12 mouse cellular contexts compared by ENCODE assay signal in genomic region chr11:74524050-74524965, GRCm38 (mm10).
DNase-seq lines count a peak whose midpoint lies in the region; ATAC-seq and TF ChIP-seq lines count a peak whose summit lies in the region.
"Had no signal": no experiment of that assay in that cellular context is flagged by ENCODE, and none has a peak within 500 bp of the region (broad histone marks: within the 10 kb centered on the region; RNA-seq: fewer than 3 reads in every experiment).

No protein-coding gene starts in this region.

- H3K36me3 ChIP-seq in heart, embryonic 10.5 days: no peaks in the 10 kb centered on the region
- peaks cover 0 to 10% of the 10 kb centered on the region in 2 experiments for H3K36me3 ChIP-seq in CH12.LX (replicated peaks in 1 of 2; ENCODE audit: control insufficient read depth in 1 of 2, insufficient read depth in 1 of 2, low read length in 1 of 2)
- H3K36me3 ChIP-seq in intestine, postnatal 0 days (ENCODE audit: control insufficient read depth, insufficient read depth): no peaks in the 10 kb centered on the region
- no peaks in the 10 kb centered on the region for H3K36me3 ChIP-seq in limb, embryonic 13.5 days
- H3K36me3 ChIP-seq: forebrain, embryonic 10.5 days; liver, embryonic 13.5 days had no signal

- WGBS in heart, embryonic 10.5 days: 41% methylated on average over 9 of the region's 9 CpGs
- WGBS in intestine, postnatal 0 days: 61% methylated on average over 9 of the region's 9 CpGs
- 49% methylated on average over 9 of the region's 9 CpGs for WGBS in limb, embryonic 13.5 days

- intact Hi-C loops in heart, postnatal 25 days (cut with DNase I): loop anchor here (5.0 kb wide), 1 partner anchor 57 kb away; no protein-coding TSS in a partner anchor

- H3K9ac ChIP-seq in CH12.LX (ENCODE audit: insufficient read depth, low read depth): peak overlapping the region; percentile 97
- H3K9ac ChIP-seq in intestine, postnatal 0 days (ENCODE audit: low read depth, low read length): no peak overlapping the region
- no peak overlapping the region for H3K9ac ChIP-seq in limb, embryonic 13.5 days
- H3K9ac ChIP-seq: liver, embryonic 13.5 days had no signal

- peak overlapping the region; percentile 83 for H3K4me2 ChIP-seq in CH12.LX (ENCODE audit: insufficient read depth, low read depth, poor library complexity, severe bottlenecking)
- peak overlapping the region; percentile 92; the same call in 1 of the 2 replicates for H3K4me2 ChIP-seq in intestine, postnatal 0 days (replicated peaks; ENCODE audit: low read depth)
- 0 out of 2 replicates have a peak overlapping the region, but pooled peaks have one; percentile 1 for H3K4me2 ChIP-seq in limb, embryonic 13.5 days (replicated peaks)

- peaks cover 53% of the 10 kb centered on the region for H3K27me3 ChIP-seq in heart, embryonic 10.5 days (ENCODE audit: insufficient read depth, poor library complexity, severe bottlenecking)
- no peaks in the 10 kb centered on the region for H3K27me3 ChIP-seq in CH12.LX (replicated peaks)
- no peaks in the 10 kb centered on the region; the same call in 1 of the 2 replicates for H3K27me3 ChIP-seq in intestine, postnatal 0 days (replicated peaks; ENCODE audit: control insufficient read depth, insufficient read depth, low read length)
- H3K27me3 ChIP-seq in limb, embryonic 13.5 days: peaks cover 71% of the 10 kb centered on the region

- dilution Hi-C loops in CH12.LX (cut with MboI; ENCODE audit: extremely low pct_ligation_motif_present, extremely low pct_unique_long_range_greater_than_20kb, low sequenced_read_pairs): no loop called here

- peaks cover 53% of the 10 kb centered on the region for H3K4me1 ChIP-seq in heart, embryonic 10.5 days
- H3K4me1 ChIP-seq in CH12.LX (ENCODE audit: control insufficient read depth in 1 of 2, insufficient read depth in 2 of 2): peaks cover 24 to 60% of the 10 kb centered on the region in 2 experiments
- H3K4me1 ChIP-seq in intestine, postnatal 0 days (replicated peaks; ENCODE audit: control insufficient read depth, insufficient read depth, low read length): peaks cover 19% of the 10 kb centered on the region
- peaks cover 38% of the 10 kb centered on the region for H3K4me1 ChIP-seq in limb, embryonic 13.5 days

- no peak for DNase-seq in heart, embryonic 10.5 days (ENCODE audit: low spot score)
- DNase-seq in heart, postnatal 25 days (ENCODE audit: low spot score): no peak
- DNase-seq in CH12.LX (ENCODE audit: extremely low read depth): peak; percentile 87
- DNase-seq in layer of hippocampus, postnatal 10 days (ENCODE audit: low spot score in 2 of 2): no peak
- DNase-seq in ovary, adult 18-20 months (ENCODE audit: low spot score): no peak
- no peak for DNase-seq in layer of hippocampus, postnatal 36 days
- DNase-seq: gastrocnemius, postnatal 25 days; liver, embryonic 13.5 days had no signal

- no peak for ATAC-seq in intestine, postnatal 0 days
- ATAC-seq in limb, embryonic 13.5 days (ENCODE audit: low FRiP score, low read depth): peak; percentile 38; the same call in 1 of the 2 replicates

- in situ Hi-C loops in CH12.LX (cut with MboI; ENCODE audit: low pct_ligation_motif_present, low pct_unique_long_range_greater_than_20kb, low sequenced_read_pairs): loop anchor here (5.0 to 10.0 kb wide), 2 partner anchors 37 to 130 kb away; no protein-coding TSS in a partner anchor

- peaks cover 30% of the 10 kb centered on the region for H3K79me2 ChIP-seq in CH12.LX (replicated peaks; ENCODE audit: control insufficient read depth, extremely low read depth, insufficient read depth, poor library complexity, severe bottlenecking)

- peak overlapping the region; percentile 77; the same call in 1 of the 2 replicates for H3K4me3 ChIP-seq in heart, embryonic 10.5 days
- H3K4me3 ChIP-seq in CH12.LX (replicated peaks in 1 of 3; ENCODE audit: low read depth in 2 of 3, low read length in 2 of 3, poor library complexity in 1 of 3): peak overlapping the region; percentile 55 to 90 (median 68)
- H3K4me3 ChIP-seq in intestine, postnatal 0 days (ENCODE audit: low read depth, low read length): no peak overlapping the region
- H3K4me3 ChIP-seq in limb, embryonic 13.5 days: no peak overlapping the region
- H3K4me3 ChIP-seq: liver, embryonic 13.5 days had no signal

- peak overlapping the region; percentile 88; the same call in 1 of the 2 replicates for H3K27ac ChIP-seq in heart, embryonic 10.5 days
- peak overlapping the region; percentile 98 for H3K27ac ChIP-seq in CH12.LX (ENCODE audit: insufficient read depth, low read depth)
- no peak overlapping the region for H3K27ac ChIP-seq in intestine, postnatal 0 days (ENCODE audit: low read depth, low read length)
- H3K27ac ChIP-seq in limb, embryonic 13.5 days: no peak overlapping the region
- H3K27ac ChIP-seq: forebrain, embryonic 10.5 days; liver, embryonic 13.5 days had no signal

- TF ChIP-seq EP300 in CH12.LX (IDR thresholded peaks at IDR 0.05; ENCODE audit: low read length): peak; percentile 94

- H3K9me3 ChIP-seq in heart, embryonic 10.5 days: no peaks in the 10 kb centered on the region
- no peaks in the 10 kb centered on the region for H3K9me3 ChIP-seq in CH12.LX (replicated peaks; ENCODE audit: low read length)
- no peaks in the 10 kb centered on the region for H3K9me3 ChIP-seq in intestine, postnatal 0 days (ENCODE audit: control insufficient read depth)
- H3K9me3 ChIP-seq in limb, embryonic 13.5 days: no peaks in the 10 kb centered on the region
- H3K9me3 ChIP-seq: forebrain, embryonic 10.5 days; liver, embryonic 13.5 days; megakaryocyte, embryonic 14.5 days had no signal

- no peak for TF ChIP-seq RAD21 in CH12.LX (IDR thresholded peaks at IDR 0.05; ENCODE audit: low read depth, low read length)

- no peak; the same call in 1 of the 2 replicates for TF ChIP-seq POLR2A in CH12.LX (IDR thresholded peaks at IDR 0.05; ENCODE audit: low read depth, low read length)

- TF ChIP-seq CTCF in CH12.LX (conservative IDR thresholded peaks at IDR 0.05 in 1 of 2, IDR thresholded peaks at IDR 0.05 in 1 of 2; ENCODE audit: low read depth in 2 of 2, low read length in 2 of 2): no peak
- TF ChIP-seq CTCF in intestine, postnatal 0 days (IDR thresholded peaks at IDR 0.05; ENCODE audit: low read depth): no peak

TF ChIP-seq in CH12.LX, 34 proteins besides CTCF, POLR2A, EP300 and RAD21:
- TF ChIP-seq CHD2 (IDR thresholded peaks at IDR 0.05; ENCODE audit: low read length) (peak; percentile 94), ETS1 (conservative IDR thresholded peaks at IDR 0.05; ENCODE audit: low read depth, low read length) (peak; percentile 88), E2F4 (IDR thresholded peaks at IDR 0.05; ENCODE audit: insufficient replicate concordance, low read depth, low read length) (no peak), ZC3H11A (IDR thresholded peaks at IDR 0.05; ENCODE audit: low read depth, low read length) (no peak), GABPA (IDR thresholded peaks at IDR 0.05; ENCODE audit: insufficient replicate concordance, low read depth, low read length) (no peak), NRF1 (IDR thresholded peaks at IDR 0.05; ENCODE audit: low read depth, low read length) (no peak), UBTF (IDR thresholded peaks at IDR 0.05; ENCODE audit: low read depth, low read length) (no peak), SIN3A (IDR thresholded peaks at IDR 0.05; ENCODE audit: low read length) (no peak; the same call in 1 of the 2 replicates), JUN (IDR thresholded peaks at IDR 0.05; ENCODE audit: insufficient read depth, low read depth, low read length) (peak; percentile 34), PAX5 (IDR thresholded peaks at IDR 0.05; ENCODE audit: low read length) (no peak), CHD1 (IDR thresholded peaks at IDR 0.05; ENCODE audit: low read depth, low read length) (no peak), IRF4 (IDR thresholded peaks at IDR 0.05; ENCODE audit: low read depth, low read length) (peak; percentile 91), TBP (conservative IDR thresholded peaks at IDR 0.05; ENCODE audit: low read depth, low read length) (peak; percentile 88), JUND (conservative IDR thresholded peaks at IDR 0.05; ENCODE audit: low read depth, low read length) (peak; percentile 21; the same call in 1 of the 2 replicates), ZMIZ1 (IDR thresholded peaks at IDR 0.05; ENCODE audit: low read depth, low read length) (no peak), KAT2A (IDR thresholded peaks at IDR 0.05; ENCODE audit: insufficient replicate concordance, low read length) (no peak), USF2 (conservative IDR thresholded peaks at IDR 0.05; ENCODE audit: low read depth, low read length) (no peak), MYC (IDR thresholded peaks at IDR 0.05; ENCODE audit: low read depth, low read length) (no peak; the same call in none of the 2 replicates), POLR2AphosphoS2 (IDR thresholded peaks at IDR 0.05; ENCODE audit: low read depth, low read length) (no peak), MAZ (IDR thresholded peaks at IDR 0.05; ENCODE audit: low read depth, low read length) (peak; percentile 69; the same call in 1 of the 2 replicates), BHLHE40 (IDR thresholded peaks at IDR 0.05; ENCODE audit: low read depth, low read length) (peak; percentile 87), SMC3 (IDR thresholded peaks at IDR 0.05; ENCODE audit: low read depth, low read length) (no peak), RCOR1 (conservative IDR thresholded peaks at IDR 0.05; ENCODE audit: low read depth, low read length) (peak; percentile 80; the same call in 1 of the 2 replicates), MEF2A (IDR thresholded peaks at IDR 0.05; ENCODE audit: borderline replicate concordance, low read depth, low read length) (peak; percentile 99), HCFC1 (IDR thresholded peaks at IDR 0.05; ENCODE audit: low read depth, low read length) (no peak), ZKSCAN1 (IDR thresholded peaks at IDR 0.05; ENCODE audit: borderline replicate concordance, low read depth, low read length) (no peak), NELFE (IDR thresholded peaks at IDR 0.05; ENCODE audit: low read depth, low read length) (no peak), ZNF384 (IDR thresholded peaks at IDR 0.05; ENCODE audit: low read depth, low read length) (peak; percentile 82), TCF12 (IDR thresholded peaks at IDR 0.05; ENCODE audit: low read depth, low read length) (peak; percentile 94), ELF1 (IDR thresholded peaks at IDR 0.05; ENCODE audit: low read depth, low read length) (peak; percentile 18), USF1 (IDR thresholded peaks at IDR 0.05; ENCODE audit: low read depth, low read length) (no peak), MAX (IDR thresholded peaks at IDR 0.05; ENCODE audit: low read length) (0 out of 2 replicates have a peak, but pooled peaks have one; percentile 15), MXI1 (IDR thresholded peaks at IDR 0.05; ENCODE audit: low read depth, low read length) (no peak; the same call in 1 of the 2 replicates), MAFK (IDR thresholded peaks at IDR 0.05; ENCODE audit: insufficient replicate concordance, low read length) (peak; percentile 66; the same call in 1 of the 2 replicates)

Comparison
In these comparisons a context has a peak if more than half of its experiments do, and no peak if none do; other contexts are left out.
1. H3K27ac ChIP-seq: peak in heart, embryonic 10.5 days (single experiment) and CH12.LX (single experiment); none in intestine, postnatal 0 days (single experiment) and limb, embryonic 13.5 days (single experiment).
2. H3K4me3 ChIP-seq: peak in heart, embryonic 10.5 days (single experiment) and CH12.LX (3 of 3); none in intestine, postnatal 0 days (single experiment) and limb, embryonic 13.5 days (single experiment).
3. H3K4me2 ChIP-seq: peak in every context shown above with its lines; median percentile 92 in intestine, postnatal 0 days; 83 in CH12.LX; 1 in limb, embryonic 13.5 days.